Mouse (Mus musculus): Measurements from ENCODE around the gene Akr1e1. TPM values are rescaled to one million over a fixed set of nuclear protein-coding genes. Genes with fewer than 3 reads are reported as not detected.

The Akr1e1 gene
- 11.4 TPM for polyA plus RNA-seq (2012; fragmentation: generic; extraction: Trizol)

DNA sequence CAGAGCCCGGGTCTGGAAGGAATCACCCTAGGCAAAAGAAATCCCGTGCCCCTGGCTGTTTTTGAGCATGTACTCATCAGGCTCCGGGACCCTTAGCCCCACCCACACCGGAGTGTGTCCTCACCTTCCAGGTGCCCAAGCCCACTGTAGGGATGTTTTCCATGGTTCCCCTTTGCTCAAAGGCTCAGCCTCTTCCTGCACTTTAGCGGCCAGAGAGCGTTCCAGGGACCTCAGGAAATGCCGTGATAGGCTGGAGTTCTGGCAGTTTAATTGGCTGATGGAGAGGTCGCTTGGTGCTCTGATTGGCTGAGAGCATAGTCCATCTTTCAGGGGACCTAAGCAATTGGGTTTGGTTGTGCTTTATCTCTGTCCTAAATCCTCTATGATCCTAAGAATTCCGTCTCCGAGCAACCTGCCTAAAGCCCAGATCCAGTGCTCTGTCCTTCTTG, at the start of gene Akr1e1:
Gene Akr1e1, minus strand, starts transcription at position 214 of the 449 bp plus-strand sequence.
- Histone ChIP-seq H3K27me3 (ENCODE audit: control insufficient read depth, insufficient read depth, insufficient read length) (no peaks in the 10 kb centered on the region), H3K4me3 (peak within 1 kb of the TSS; percentile 37), H3ac (ENCODE audit: control insufficient read depth, insufficient read length) (no peak within 1 kb of the TSS), H3K79me2 (ENCODE audit: control insufficient read depth, insufficient read depth) (no peaks in the 10 kb centered on the region), H3K4me2 (ENCODE audit: low read depth) (peak within 1 kb of the TSS; percentile 77), H3K36me3 (ENCODE audit: control insufficient read depth, insufficient read depth) (no peaks in the 10 kb centered on the region)
- TF ChIP-seq POLR2AphosphoS2 (IDR thresholded peaks at IDR 0.05; ENCODE audit: insufficient read length, low read depth) (peak; percentile 55), MYOG (IDR thresholded peaks at IDR 0.05; ENCODE audit: control insufficient read depth in 1 of 3, insufficient read depth in 1 of 3, insufficient read length in 2 of 3, low read depth in 2 of 3) (no peak), MYOD1 (IDR thresholded peaks at IDR 0.05; ENCODE audit: control insufficient read depth in 1 of 3, insufficient read length in 2 of 3, low read depth in 2 of 3) (no peak), TCF3 (IDR thresholded peaks at IDR 0.05; ENCODE audit: insufficient read length, low read depth) (no peak), CEBPB (IDR thresholded peaks at IDR 0.05; ENCODE audit: insufficient read depth, poor library complexity, severe bottlenecking) (no peak), USF1 (IDR thresholded peaks at IDR 0.05; ENCODE audit: low read depth) (no peak), REST (IDR thresholded peaks at IDR 0.05; ENCODE audit: insufficient read depth, insufficient read length) (no peak), POLR2A (IDR thresholded peaks at IDR 0.05; ENCODE audit: insufficient read length, low read depth) (peak; percentile 55), MAX (IDR thresholded peaks at IDR 0.05; ENCODE audit: low read depth) (no peak), TCF12 (IDR thresholded peaks at IDR 0.05; ENCODE audit: insufficient read depth, poor library complexity, severe bottlenecking) (no peak), E2F4 (IDR thresholded peaks at IDR 0.05; ENCODE audit: insufficient read depth) (no peak), SRF (IDR thresholded peaks at IDR 0.05; ENCODE audit: control insufficient read depth, insufficient read length, low read depth) (peak; percentile 11)

DNA sequence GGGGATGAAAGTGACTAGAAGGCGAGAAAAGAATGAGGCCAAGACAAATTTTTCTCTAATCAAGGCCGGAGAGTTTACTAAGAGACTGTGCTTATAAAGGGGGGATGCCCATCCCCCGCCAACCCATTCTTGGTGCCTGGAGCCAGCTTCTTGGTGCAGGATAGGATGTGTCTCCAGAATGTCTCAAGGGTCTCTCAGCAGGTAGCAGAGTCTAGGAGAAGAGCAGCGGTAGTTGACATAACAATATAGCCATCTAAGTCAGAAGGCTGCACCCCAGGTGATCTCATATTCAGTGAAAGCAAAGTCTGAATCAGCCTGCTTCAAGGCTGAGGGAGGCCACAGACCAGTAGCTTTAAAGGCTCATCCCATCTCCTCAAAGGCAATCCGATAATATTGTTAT, 49.4 kb upstream of the Akr1e1 start:
- Histone ChIP-seq H3K4me3 (no peak overlapping the region), H3K4me2 (ENCODE audit: low read depth) (no peak overlapping the region), H3ac (ENCODE audit: control insufficient read depth, insufficient read length) (no peak overlapping the region), H3K27me3 (ENCODE audit: control insufficient read depth, insufficient read depth, insufficient read length) (no peaks in the 10 kb centered on the region), H3K79me2 (ENCODE audit: control insufficient read depth, insufficient read depth) (no peaks in the 10 kb centered on the region), H3K36me3 (ENCODE audit: control insufficient read depth, insufficient read depth) (no peaks in the 10 kb centered on the region)
- no peak for TF ChIP-seq REST (IDR thresholded peaks at IDR 0.05; ENCODE audit: insufficient read depth, insufficient read length)
- no peak for TF ChIP-seq MYOD1 (IDR thresholded peaks at IDR 0.05; ENCODE audit: control insufficient read depth in 1 of 3, insufficient read length in 2 of 3, low read depth in 2 of 3)
- TF ChIP-seq SRF (IDR thresholded peaks at IDR 0.05; ENCODE audit: control insufficient read depth, insufficient read length, low read depth) = no peak
- TF ChIP-seq POLR2A (IDR thresholded peaks at IDR 0.05; ENCODE audit: insufficient read length, low read depth) = no peak
- TF ChIP-seq TCF12 (IDR thresholded peaks at IDR 0.05; ENCODE audit: insufficient read depth, poor library complexity, severe bottlenecking) = no peak
- no peak for TF ChIP-seq MAX (IDR thresholded peaks at IDR 0.05; ENCODE audit: low read depth)
- TF ChIP-seq MYOG (IDR thresholded peaks at IDR 0.05; ENCODE audit: control insufficient read depth in 1 of 3, insufficient read depth in 1 of 3, insufficient read length in 2 of 3, low read depth in 2 of 3) = no peak
- TF ChIP-seq POLR2AphosphoS2 (IDR thresholded peaks at IDR 0.05; ENCODE audit: insufficient read length, low read depth) = no peak
- TF ChIP-seq E2F4 (IDR thresholded peaks at IDR 0.05; ENCODE audit: insufficient read depth) = no peak
- no peak for TF ChIP-seq USF1 (IDR thresholded peaks at IDR 0.05; ENCODE audit: low read depth)
- no peak for TF ChIP-seq CEBPB (IDR thresholded peaks at IDR 0.05; ENCODE audit: insufficient read depth, poor library complexity, severe bottlenecking)

DNA sequence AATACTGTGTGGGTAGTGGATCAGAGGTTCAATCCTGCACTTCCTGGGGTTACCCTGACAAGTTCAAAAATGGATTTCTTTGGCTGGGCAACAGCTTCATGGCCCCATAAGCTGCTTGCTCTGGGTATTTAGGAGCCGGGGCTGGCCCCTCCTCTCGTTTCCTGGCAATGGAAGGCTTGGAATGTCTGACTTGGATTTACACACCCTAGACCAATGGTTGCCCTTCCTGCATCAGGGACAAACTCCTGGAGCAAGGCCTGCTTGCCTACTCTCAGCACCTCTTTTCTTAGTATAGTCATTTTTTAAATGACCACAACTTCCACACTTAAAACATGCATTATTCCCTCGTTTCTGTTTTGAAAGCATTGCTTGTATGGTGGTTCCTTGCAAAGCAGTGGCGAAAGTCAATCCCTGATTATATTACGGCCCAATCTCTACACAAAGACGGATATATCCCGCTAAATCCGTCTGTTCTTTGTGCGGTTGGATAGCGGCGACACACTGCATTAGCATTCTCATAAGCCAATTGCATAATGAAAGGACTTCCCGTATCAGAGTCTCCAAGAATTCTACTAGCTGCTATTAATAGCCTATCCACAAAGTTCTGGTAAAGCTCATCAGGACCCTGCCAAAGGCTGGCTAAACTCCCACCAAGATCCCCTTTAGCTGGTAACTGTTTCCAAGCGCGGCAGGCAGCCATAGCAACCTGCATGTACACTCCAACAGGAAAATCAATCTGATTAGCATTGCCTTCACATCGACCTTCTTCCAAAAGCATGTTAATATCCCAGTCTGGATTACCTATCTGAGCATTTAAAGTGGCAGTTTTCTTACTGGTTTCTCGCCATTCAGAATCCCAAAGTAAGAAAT, 47.5 kb upstream of the Akr1e1 start:
- H3K4me2 ChIP-seq (ENCODE audit: low read depth) = no peak overlapping the region
- TF ChIP-seq USF1 (IDR thresholded peaks at IDR 0.05; ENCODE audit: low read depth) (no peak), E2F4 (IDR thresholded peaks at IDR 0.05; ENCODE audit: insufficient read depth) (no peak), POLR2A (IDR thresholded peaks at IDR 0.05; ENCODE audit: insufficient read length, low read depth) (no peak), REST (IDR thresholded peaks at IDR 0.05; ENCODE audit: insufficient read depth, insufficient read length) (no peak), SRF (IDR thresholded peaks at IDR 0.05; ENCODE audit: control insufficient read depth, insufficient read length, low read depth) (no peak), POLR2AphosphoS2 (IDR thresholded peaks at IDR 0.05; ENCODE audit: insufficient read length, low read depth) (no peak), TCF12 (IDR thresholded peaks at IDR 0.05; ENCODE audit: insufficient read depth, poor library complexity, severe bottlenecking) (no peak), CEBPB (IDR thresholded peaks at IDR 0.05; ENCODE audit: insufficient read depth, poor library complexity, severe bottlenecking) (no peak), MAX (IDR thresholded peaks at IDR 0.05; ENCODE audit: low read depth) (no peak), TCF3 (IDR thresholded peaks at IDR 0.05; ENCODE audit: insufficient read length, low read depth) (no peak), MYOD1 (IDR thresholded peaks at IDR 0.05; ENCODE audit: control insufficient read depth in 1 of 3, insufficient read length in 2 of 3, low read depth in 2 of 3) (no peak), MYOG (IDR thresholded peaks at IDR 0.05; ENCODE audit: control insufficient read depth in 1 of 3, insufficient read depth in 1 of 3, insufficient read length in 2 of 3, low read depth in 2 of 3) (no peak)
- H3K27me3 ChIP-seq (ENCODE audit: control insufficient read depth, insufficient read depth, insufficient read length) = no peaks in the 10 kb centered on the region
- no peaks in the 10 kb centered on the region for H3K36me3 ChIP-seq (ENCODE audit: control insufficient read depth, insufficient read depth)
- no peaks in the 10 kb centered on the region for H3K79me2 ChIP-seq (ENCODE audit: control insufficient read depth, insufficient read depth)
- no peak overlapping the region for H3ac ChIP-seq (ENCODE audit: control insufficient read depth, insufficient read length)
- no peak overlapping the region for H3K4me3 ChIP-seq

DNA sequence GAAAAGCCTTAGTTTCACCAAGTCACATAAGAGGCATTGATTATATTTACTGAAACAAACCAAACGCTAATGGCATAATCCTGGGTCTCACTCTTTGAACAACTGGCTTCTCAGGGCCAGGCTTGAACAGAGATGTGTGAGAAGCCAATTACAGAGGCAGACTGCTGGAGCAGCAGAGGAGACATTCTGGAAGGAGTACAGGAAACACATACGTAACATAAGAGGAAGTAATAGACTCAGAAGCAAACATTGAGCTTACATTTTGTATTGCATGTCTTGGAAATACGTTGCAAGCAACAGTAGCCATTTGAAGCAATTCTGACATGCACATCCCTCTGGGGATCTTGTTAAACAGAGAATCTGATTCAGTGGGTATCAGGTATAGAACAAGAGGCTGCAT, 41.2 kb upstream of the Akr1e1 start:
- H3K4me2 ChIP-seq (ENCODE audit: low read depth) = no peak overlapping the region
- no peak for TF ChIP-seq SRF (IDR thresholded peaks at IDR 0.05; ENCODE audit: control insufficient read depth, insufficient read length, low read depth)
- H3K27me3 ChIP-seq (ENCODE audit: control insufficient read depth, insufficient read depth, insufficient read length) = no peaks in the 10 kb centered on the region
- H3ac ChIP-seq (ENCODE audit: control insufficient read depth, insufficient read length) = no peak overlapping the region
- H3K4me3 ChIP-seq = no peak overlapping the region
- no peaks in the 10 kb centered on the region for H3K36me3 ChIP-seq (ENCODE audit: control insufficient read depth, insufficient read depth)
- H3K79me2 ChIP-seq (ENCODE audit: control insufficient read depth, insufficient read depth) = no peaks in the 10 kb centered on the region
